Mouse (Mus musculus) stomach, postnatal 0 days (tissue): ENCODE data around the gene Syne4. TPM values are rescaled to one million over a fixed set of nuclear protein-coding genes. Genes with fewer than 3 reads are reported as not detected.
A peak's percentile ranks its signal among the peaks of the same experiment; 100 is the strongest.

Source experiments
- ATAC-seq: fragments of 200-750 bp; cut with Nextera tagmentation; 2 replicates; pipeline ENCODE4 v1.8.0; 2017; ENCODE audit not compliant: low FRiP score, low TSS enrichment
- DNase-seq: peaks from one replicate; pipeline ENCODE4 v3.0.0-alpha.2; 2016; ENCODE audit warnings: low spot score
- H3K27ac ChIP-seq: fragments of 300-500 bp; sonication (generic); replicated peaks from 2 replicates; pipeline ENCODE4 v1.5.1; 2014; ENCODE audit warnings: mild to moderate bottlenecking, control low read depth
- H3K27me3 ChIP-seq: fragments of 300-500 bp; sonication (generic); 2 replicates; pipeline ENCODE4 v1.6.1; 2014; ENCODE audit warnings: low read length; ENCODE audit not compliant: control insufficient read depth, insufficient read depth
- H3K36me3 ChIP-seq: fragments of 300-500 bp; sonication (generic); 2 replicates; pipeline ENCODE4 v1.6.1; 2014; ENCODE audit warnings: low read length, mixed read lengths; ENCODE audit not compliant: control insufficient read depth, insufficient read depth
- H3K4me1 ChIP-seq: fragments of 300-500 bp; sonication (generic); replicated peaks from 2 replicates; pipeline ENCODE4 v1.6.1; 2014; ENCODE audit warnings: antibody characterized with exemption; ENCODE audit not compliant: control insufficient read depth, insufficient read depth
- H3K4me2 ChIP-seq: fragments of 300-500 bp; sonication (generic); replicated peaks from 2 replicates; pipeline ENCODE4 v1.6.1; 2014; ENCODE audit warnings: low read depth, mild to moderate bottlenecking, control low read depth, moderate library complexity
- H3K4me3 ChIP-seq: fragments of 300-500 bp; sonication (generic); 2 replicates; pipeline ENCODE4 v1.5.1; 2014; ENCODE audit warnings: low read depth, low read length, control low read depth
- H3K9ac ChIP-seq: fragments of 300-500 bp; sonication (generic); 2 replicates; pipeline ENCODE4 v1.6.1; 2014; ENCODE audit warnings: mild to moderate bottlenecking, low read length, control low read depth, mixed read lengths
- H3K9me3 ChIP-seq: fragments of 300-500 bp; sonication (generic); 2 replicates; pipeline ENCODE4 v1.6.1; 2016; ENCODE audit warnings: low read length; ENCODE audit not compliant: control insufficient read depth
- CTCF ChIP-seq: IDR thresholded peaks from 2 replicates; pipeline ENCODE4 v1.5.1; 2016; ENCODE audit warnings: antibody characterized with exemption, low read depth, mild to moderate bottlenecking, moderate library complexity
- EP300 ChIP-seq: optimal IDR thresholded peaks from 2 replicates; pipeline ENCODE3; 2016; ENCODE audit warnings: antibody characterized with exemption
- WGBS: fragments of 180-500 bp; shearing (Covaris S2); extraction: QIAGEN DNeasy Blood & Tissue Kit; methylation state at CpG from one replicate; pipeline ENCODE4 v1.1.7; 2014; 5-methylcytosine and 5-hydroxymethylcytosine counted together
- polyA plus RNA-seq: library from polyadenylated mRNA; unstranded; fragments of >200 nt; fragmentation: Nextera tagmentation; extraction: Ambion mirVana; gene quantifications from 2 replicates; pipeline ENCODE4 v1.2.1, GENCODE M21; 2015

Syne4 gene
- polyA plus RNA-seq, 1 experiment from 2014 or later = 14.2 TPM

- TF ChIP-seq EP300 (no peak), CTCF (no peak)
Observed at GRCm38 (mm10) chr7:30282740-30283139, 31.9 kb upstream of the Syne4 start.

GRCm38 (mm10) chr7:30286701-30287410, 27.8 kb upstream of the Syne4 start:
- Histone ChIP-seq H3K4me1 (no peaks in the 10 kb centered on the region), H3K9me3 (no peaks in the 10 kb centered on the region), H3K36me3 (no peaks in the 10 kb centered on the region), H3K4me2 (no peak overlapping the region), H3K27me3 (no peaks in the 10 kb centered on the region), H3K27ac (no peak overlapping the region), H3K9ac (no peak overlapping the region), H3K4me3 (no peak overlapping the region)
- TF ChIP-seq CTCF (no peak), EP300 (no peak)
- ATAC-seq (no peak), DNase-seq (no peak)
- 47% methylated on average over 8 of the region's 8 CpGs for WGBS

More at GRCm38 (mm10) chr7:30282740-30283139, 31.9 kb upstream of the Syne4 start:
- WGBS = 80% methylated on average over 7 of the region's 7 CpGs
- Histone ChIP-seq H3K27ac (no peak overlapping the region), H3K9me3 (no peaks in the 10 kb centered on the region), H3K9ac (no peak overlapping the region), H3K27me3 (no peaks in the 10 kb centered on the region), H3K4me3 (no peak overlapping the region), H3K4me2 (no peak overlapping the region), H3K4me1 (no peaks in the 10 kb centered on the region), H3K36me3 (no peaks in the 10 kb centered on the region)
- DNase-seq (no peak), ATAC-seq (no peak)

- 59% methylated on average over 6 of the region's 6 CpGs for WGBS
Observed at GRCm38 (mm10) chr7:30288046-30288445, 26.6 kb upstream of the Syne4 start.

GRCm38 (mm10) chr7:30289071-30289713, 25.4 kb upstream of the Syne4 start:
- Histone ChIP-seq H3K36me3 (no peaks in the 10 kb centered on the region), H3K27ac (no peak overlapping the region), H3K4me2 (no peak overlapping the region), H3K9ac (no peak overlapping the region), H3K27me3 (no peaks in the 10 kb centered on the region), H3K4me3 (no peak overlapping the region), H3K4me1 (no peaks in the 10 kb centered on the region), H3K9me3 (no peaks in the 10 kb centered on the region)
- ATAC-seq (no peak), DNase-seq (no peak)
- TF ChIP-seq EP300 (no peak), CTCF (no peak)
- 64% methylated on average over 7 of the region's 7 CpGs for WGBS

More at GRCm38 (mm10) chr7:30288046-30288445, 26.6 kb upstream of the Syne4 start:
- no peaks in the 10 kb centered on the region for H3K4me1 ChIP-seq
- no peaks in the 10 kb centered on the region for H3K9me3 ChIP-seq
- no peak overlapping the region for H3K9ac ChIP-seq
- no peaks in the 10 kb centered on the region for H3K36me3 ChIP-seq
- ATAC-seq (no peak), DNase-seq (no peak)
- H3K4me2 ChIP-seq = no peak overlapping the region
- no peaks in the 10 kb centered on the region for H3K27me3 ChIP-seq
- no peak overlapping the region for H3K4me3 ChIP-seq
- no peak for TF ChIP-seq EP300
- no peak for TF ChIP-seq CTCF
- H3K27ac ChIP-seq = no peak overlapping the region

- Histone ChIP-seq H3K4me1 (no peaks in the 10 kb centered on the region), H3K9me3 (no peaks in the 10 kb centered on the region), H3K27ac (no peak overlapping the region), H3K36me3 (no peaks in the 10 kb centered on the region), H3K9ac (no peak overlapping the region), H3K27me3 (no peaks in the 10 kb centered on the region), H3K4me3 (no peak overlapping the region), H3K4me2 (no peak overlapping the region)
- 0 out of 2 replicates have a peak, but pooled peaks have one; percentile 19 for ATAC-seq
- TF ChIP-seq EP300 (no peak), CTCF (peak; percentile 16; the same call in 1 of the 2 replicates)
- 58% methylated on average over 10 of the region's 10 CpGs for WGBS
- no peak for DNase-seq
Observed at GRCm38 (mm10) chr7:30289714-30290399, 24.8 kb upstream of the Syne4 start.
